Mouse (Mus musculus) cerebellum, adult 2 months (tissue): ENCODE results near the gene Psme2.

Experiments used
- CTCF ChIP-seq: fragments of 200-500 bp; IDR thresholded peaks from 2 replicates; pipeline ENCODE4 v1.5.1; 2011; ENCODE audit warnings: low read depth, mild to moderate bottlenecking, control low read depth, low read length, moderate library complexity, borderline replicate concordance; ENCODE audit not compliant: insufficient read depth
- POLR2A ChIP-seq: fragments of 200-500 bp; IDR thresholded peaks from 2 replicates; pipeline ENCODE4 v1.6.1; 2011; ENCODE audit warnings: low read length, control low read depth, borderline replicate concordance; ENCODE audit not compliant: insufficient read depth

DNA sequence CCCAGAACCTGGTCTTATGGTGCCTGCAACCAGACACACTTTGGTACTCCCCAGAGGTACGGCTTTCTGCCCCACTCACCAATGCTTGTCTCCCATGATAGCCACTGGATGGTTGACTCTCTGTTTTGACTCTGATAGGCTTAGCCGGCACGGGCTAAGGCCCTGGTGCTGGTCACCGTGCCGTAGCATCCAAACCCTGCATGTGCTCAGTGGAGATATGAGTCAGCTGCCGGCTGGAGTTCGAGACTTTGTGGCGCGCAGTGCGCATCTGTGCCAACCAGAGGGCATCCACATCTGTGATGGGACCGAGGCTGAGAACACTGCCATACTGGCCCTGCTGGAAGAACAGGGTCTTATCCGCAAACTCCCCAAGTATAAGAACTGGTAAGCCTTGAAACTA is 48.6 kb downstream of the Psme2 start:
- TF ChIP-seq CTCF (no peak), POLR2A (no peak)
